Comparison of ENCODE assay signal across 8 mouse cellular contexts in the genomic region with DNA sequence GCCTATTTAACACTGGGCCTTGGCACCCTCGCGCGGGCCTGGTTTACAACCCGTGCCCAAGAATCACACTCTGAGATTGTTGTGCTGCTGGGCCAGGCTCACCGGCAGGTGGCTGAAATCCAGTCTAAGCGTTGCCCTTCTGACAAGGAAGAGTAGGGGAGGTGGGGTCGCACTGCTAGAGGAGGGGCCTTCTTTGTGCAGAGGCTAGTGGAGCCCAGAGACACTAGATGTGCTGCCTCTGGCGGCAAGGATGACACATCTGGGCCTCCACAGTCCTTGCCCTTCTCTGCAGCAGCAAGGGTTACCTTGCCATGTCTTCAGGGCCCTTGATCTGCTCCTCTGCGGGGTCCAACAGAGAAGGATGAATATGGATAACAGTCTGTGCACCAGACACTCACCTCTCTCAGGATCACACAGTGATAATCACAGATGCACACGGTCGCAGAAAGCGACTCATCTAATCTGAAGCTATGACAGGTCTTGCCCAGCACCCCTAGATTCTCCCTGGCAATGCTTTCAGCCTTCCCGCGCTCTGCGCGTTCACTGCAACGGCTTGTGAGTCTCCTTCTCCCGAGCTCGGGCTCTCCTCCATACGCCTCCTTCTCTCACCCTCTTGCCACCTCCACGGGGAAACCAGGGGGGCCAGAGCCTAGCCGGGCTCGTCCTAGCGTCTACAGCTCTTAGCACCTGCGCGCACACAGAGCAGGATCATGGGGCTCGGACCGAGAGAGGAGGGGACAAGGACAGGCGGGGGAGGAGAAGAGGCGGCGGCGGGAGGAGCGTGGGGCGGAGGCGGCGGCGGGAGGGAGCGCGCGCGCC. TPM values are rescaled to one million over a fixed set of nuclear protein-coding genes. Genes with fewer than 3 reads are reported as not detected.
DNase-seq lines count a peak whose midpoint lies in the region; ATAC-seq and TF ChIP-seq lines count a peak whose summit lies in the region.

No protein-coding gene starts in this region.

- ATAC-seq in heart, embryonic 16.5 days (replicated peaks; ENCODE audit: extremely low read depth, insufficient read depth, low FRiP score), result peak; percentile 72
- peak; percentile 87 for ATAC-seq in neural tube, embryonic 15.5 days (ENCODE audit: low FRiP score)

- peaks cover 10% of the 10 kb centered on the region for H3K27me3 ChIP-seq in erythroblast, embryonic 14.5 days (ENCODE audit: control insufficient read depth)
- peaks cover 21% of the 10 kb centered on the region for H3K27me3 ChIP-seq in heart, embryonic 16.5 days (ENCODE audit: control insufficient read depth, insufficient read depth, low read length)
- no peaks in the 10 kb centered on the region for H3K27me3 ChIP-seq in neural tube, embryonic 15.5 days (replicated peaks)

- H3K36me3 ChIP-seq in erythroblast, embryonic 14.5 days (ENCODE audit: control insufficient read depth), result peaks cover 22% of the 10 kb centered on the region
- H3K36me3 ChIP-seq in heart, embryonic 16.5 days (ENCODE audit: control insufficient read depth, insufficient read depth), result no peaks in the 10 kb centered on the region
- H3K36me3 ChIP-seq in neural tube, embryonic 15.5 days, result peaks cover 6% of the 10 kb centered on the region; the same call in 1 of the 2 replicates

- no peaks in the 10 kb centered on the region for H3K9me3 ChIP-seq in erythroblast, embryonic 14.5 days (ENCODE audit: control insufficient read depth, low read length)
- H3K9me3 ChIP-seq in heart, embryonic 16.5 days (replicated peaks; ENCODE audit: control insufficient read depth, low read length), result no peaks in the 10 kb centered on the region
- H3K9me3 ChIP-seq in neural tube, embryonic 15.5 days (replicated peaks), result no peaks in the 10 kb centered on the region

- H3K4me2 ChIP-seq in heart, embryonic 16.5 days (ENCODE audit: low read depth, low read length), result peak overlapping the region; percentile 97
- peak overlapping the region; percentile 92 for H3K4me2 ChIP-seq in neural tube, embryonic 15.5 days

- H3K4me3 ChIP-seq in erythroblast, embryonic 14.5 days (replicated peaks), result peak overlapping the region; percentile 89
- peak overlapping the region; percentile 75 for H3K4me3 ChIP-seq in heart, embryonic 16.5 days (ENCODE audit: low read length)
- H3K4me3 ChIP-seq in neural tube, embryonic 15.5 days (replicated peaks), result peak overlapping the region; percentile 87

- H3K4me1 ChIP-seq in erythroblast, embryonic 14.5 days (ENCODE audit: control insufficient read depth), result peaks cover 53% of the 10 kb centered on the region
- H3K4me1 ChIP-seq in heart, embryonic 16.5 days (ENCODE audit: control insufficient read depth, insufficient read depth, low read length), result peaks cover 15% of the 10 kb centered on the region
- peaks cover 47% of the 10 kb centered on the region for H3K4me1 ChIP-seq in neural tube, embryonic 15.5 days

- peak overlapping the region; percentile 52 for H3K9ac ChIP-seq in heart, embryonic 16.5 days (ENCODE audit: low read length)
- peak overlapping the region; percentile 95 for H3K9ac ChIP-seq in neural tube, embryonic 15.5 days (replicated peaks)

- TF ChIP-seq POLR2A in brain, embryonic 14.5 days (IDR thresholded peaks at IDR 0.05; ENCODE audit: borderline replicate concordance, extremely low read depth, insufficient read depth, insufficient read length, poor library complexity, severe bottlenecking), result peak; percentile 10; the same call in 1 of the 2 replicates

- no peak overlapping the region for H3K27ac ChIP-seq in heart, embryonic 16.5 days (ENCODE audit: low read length)
- H3K27ac ChIP-seq in neural tube, embryonic 15.5 days (replicated peaks), result peak overlapping the region; percentile 99

- WGBS in heart, embryonic 16.5 days, result 3% methylated on average over 36 of the region's 41 CpGs
- 7% methylated on average over 35 of the region's 41 CpGs for WGBS in large intestine, adult 2 months
- under 1% methylated on average over 38 of the region's 41 CpGs for WGBS in neural tube, embryonic 15.5 days

- peak; percentile 62 for TF ChIP-seq CTCF in brain, embryonic 14.5 days (IDR thresholded peaks at IDR 0.05; ENCODE audit: borderline replicate concordance, extremely low read depth, insufficient read depth, insufficient read length)

- peak; percentile 85 for DNase-seq in CD4-positive, CD25-positive, alpha-beta regulatory T cell, adult 2 months (ENCODE audit: low read depth, low spot score)
- DNase-seq in brain, embryonic 14.5 days (ENCODE audit: low read depth), result peak; percentile 95
- DNase-seq in large intestine, adult 2 months (ENCODE audit: low read depth, low spot score), result peak; percentile 38
- peak; percentile 77 to 79 for DNase-seq in lung, adult 18-20 months
- peak; percentile 67 to 73 for DNase-seq in thymus, adult 18-20 months

RNA-seq across cellular contexts. Expression of gene Lrp8, which starts 0.5 kb away (rescaled TPM):
- 129 and 146 TPM in 2 replicates for polyA plus RNA-seq in brain, embryonic 14.5 days (2012; rRNA removed)
- polyA plus RNA-seq in erythroblast, embryonic 14.5 days (2012), result 1.4 and 2.1 TPM in 2 replicates
- polyA plus RNA-seq in heart, embryonic 16.5 days (2015; fragmentation: Nextera tagmentation; extraction: Ambion mirVana), result 0.67 and 0.91 TPM in 2 replicates
- polyA plus RNA-seq in large intestine, adult 2 months (2012; rRNA removed), result 2.3 and 3.5 TPM in 2 replicates
- polyA plus RNA-seq in neural tube, embryonic 15.5 days (2015; fragmentation: Nextera tagmentation; extraction: Ambion mirVana), result 48.8 and 62.8 TPM in 2 replicates

Comparison
In these comparisons a context has a peak if more than half of its experiments do, and no peak if none do; other contexts are left out.
1. DNase-seq: peak in every context shown above with its lines; median percentile 95 in brain, embryonic 14.5 days; 85 in CD4-positive, CD25-positive, alpha-beta regulatory T cell, adult 2 months; 78 in lung, adult 18-20 months; 70 in thymus, adult 18-20 months; 38 in large intestine, adult 2 months.
2. RNA of gene Lrp8, which starts 0.5 kb away (polyA plus RNA-seq): 129 to 146 TPM in brain, embryonic 14.5 days and 48.8 to 62.8 TPM in neural tube, embryonic 15.5 days; 2.3 to 3.5 TPM in large intestine, adult 2 months, 1.4 to 2.1 TPM in erythroblast, embryonic 14.5 days and 0.67 to 0.91 TPM in heart, embryonic 16.5 days; every median in the first group is over 10 times any median in the second.
3. Peak in every context shown above with its lines, with median percentiles within 50 percentile points of each other: H3K4me3 ChIP-seq.